8 mouse cellular contexts compared by ENCODE assay signal in the genomic region with DNA sequence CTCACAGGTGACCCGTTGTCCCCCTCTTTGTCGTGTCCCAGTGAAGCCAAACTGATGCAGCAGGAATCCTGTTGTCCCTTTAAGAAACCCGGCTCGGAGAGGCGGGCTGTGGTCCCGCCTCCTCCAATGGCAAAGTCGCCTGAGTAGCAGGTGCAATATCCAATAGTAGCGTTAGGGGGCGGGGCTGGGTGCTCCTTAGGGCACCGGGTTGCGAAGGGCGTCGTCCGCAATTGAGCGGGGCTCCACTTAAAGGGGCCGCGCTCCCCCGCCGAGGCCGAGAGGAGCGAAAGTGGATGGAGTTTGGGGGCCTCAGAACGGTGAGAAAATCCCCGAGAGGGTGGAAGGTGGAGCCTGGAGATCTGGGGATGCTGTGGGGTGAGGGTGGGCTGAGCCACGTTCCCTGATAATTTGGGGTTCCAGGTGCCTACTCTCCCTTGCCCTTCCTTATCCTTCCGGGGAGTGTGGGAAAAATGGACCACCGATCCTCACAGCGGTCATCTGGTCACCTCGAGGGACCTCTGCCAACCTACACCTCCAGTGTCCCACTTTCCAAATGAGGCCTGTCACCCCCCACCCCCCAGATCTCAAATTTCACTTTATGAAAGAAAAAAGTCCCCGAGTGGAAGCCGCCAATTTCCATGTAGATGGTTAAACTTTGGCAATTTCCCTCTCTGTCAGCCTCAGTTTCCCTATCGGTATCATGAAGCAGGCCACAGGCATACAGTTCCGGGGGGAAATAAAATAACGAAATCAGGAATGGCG. TPM values are rescaled to one million over a fixed set of nuclear protein-coding genes. Genes with fewer than 3 reads are reported as not detected.
DNase-seq lines count a peak whose midpoint lies in the region; ATAC-seq and TF ChIP-seq lines count a peak whose summit lies in the region.

TSS of gene Abca7 (plus strand) at position 223 of the 762 bp plus-strand sequence.

- TF ChIP-seq CTCF in CH12.LX (conservative IDR thresholded peaks at IDR 0.05 in 1 of 2, IDR thresholded peaks at IDR 0.05 in 1 of 2; ENCODE audit: low read depth in 2 of 2, low read length in 2 of 2), result no peak

- peaks cover 18 to 67% of the 10 kb centered on the region in 2 experiments for H3K36me3 ChIP-seq in CH12.LX (replicated peaks in 1 of 2; ENCODE audit: control insufficient read depth in 1 of 2, insufficient read depth in 1 of 2, low read length in 1 of 2)
- peaks cover 36% of the 10 kb centered on the region for H3K36me3 ChIP-seq in forebrain, embryonic 10.5 days (replicated peaks)
- peaks cover 43% of the 10 kb centered on the region for H3K36me3 ChIP-seq in heart, embryonic 15.5 days
- H3K36me3 ChIP-seq in liver, embryonic 13.5 days, result peaks cover 61% of the 10 kb centered on the region
- peaks cover 32% of the 10 kb centered on the region for H3K36me3 ChIP-seq in stomach, embryonic 14.5 days (ENCODE audit: control insufficient read depth, insufficient read depth, low read length)

- TF ChIP-seq RAD21 in CH12.LX (IDR thresholded peaks at IDR 0.05; ENCODE audit: low read depth, low read length), result no peak

- peak within 1 kb of the TSS; percentile 58 to 87 (median 77) for H3K4me3 ChIP-seq in CH12.LX (replicated peaks in 1 of 3; ENCODE audit: low read depth in 2 of 3, low read length in 2 of 3, poor library complexity in 1 of 3)
- peak within 1 kb of the TSS; percentile 65 for H3K4me3 ChIP-seq in forebrain, embryonic 10.5 days
- H3K4me3 ChIP-seq in heart, embryonic 15.5 days, result peak within 1 kb of the TSS; percentile 59
- H3K4me3 ChIP-seq in liver, embryonic 13.5 days (replicated peaks), result peak within 1 kb of the TSS; percentile 72
- peak within 1 kb of the TSS; percentile 45 for H3K4me3 ChIP-seq in stomach, embryonic 14.5 days (ENCODE audit: low read depth, low read length)

- TF ChIP-seq POLR2A in CH12.LX (IDR thresholded peaks at IDR 0.05; ENCODE audit: low read depth, low read length), result peak; percentile 60

- peaks cover 8% of the 10 kb centered on the region for H3K9me3 ChIP-seq in CH12.LX (replicated peaks; ENCODE audit: low read length)
- peaks cover 7% of the 10 kb centered on the region; the same call in 1 of the 2 replicates for H3K9me3 ChIP-seq in forebrain, embryonic 10.5 days
- no peaks in the 10 kb centered on the region for H3K9me3 ChIP-seq in heart, embryonic 15.5 days (replicated peaks)
- H3K9me3 ChIP-seq in liver, embryonic 13.5 days (replicated peaks), result peaks cover 8% of the 10 kb centered on the region; the same call in 1 of the 2 replicates
- peaks cover 3% of the 10 kb centered on the region; the same call in 1 of the 2 replicates for H3K9me3 ChIP-seq in stomach, embryonic 14.5 days (ENCODE audit: control insufficient read depth, low read depth, low read length)

- no peak for TF ChIP-seq EP300 in CH12.LX (IDR thresholded peaks at IDR 0.05; ENCODE audit: low read length)

- peak within 1 kb of the TSS; percentile 46 for H3K9ac ChIP-seq in CH12.LX (ENCODE audit: insufficient read depth, low read depth)
- peak within 1 kb of the TSS; percentile 54 for H3K9ac ChIP-seq in heart, embryonic 15.5 days
- peak within 1 kb of the TSS; percentile 84 for H3K9ac ChIP-seq in liver, embryonic 13.5 days
- H3K9ac ChIP-seq in stomach, embryonic 14.5 days (replicated peaks; ENCODE audit: low read depth, low read length), result peak within 1 kb of the TSS; percentile 41; the same call in 1 of the 2 replicates

- ATAC-seq in heart, embryonic 15.5 days (replicated peaks; ENCODE audit: insufficient number of reproducible peaks, insufficient read depth, low FRiP score, low read depth), result peak; percentile 87
- ATAC-seq in liver, embryonic 13.5 days (ENCODE audit: low read depth), result peak; percentile 84
- peak; percentile 90 for ATAC-seq in stomach, embryonic 14.5 days (ENCODE audit: insufficient number of reproducible peaks, insufficient read depth, low FRiP score, low read depth)

- peak; percentile 95 for DNase-seq in CH12.LX (ENCODE audit: extremely low read depth)
- DNase-seq in c-Kit-positive CD71-negative TER-119-negative erythroid progenitor cells, embryonic 14.5 days (ENCODE audit: low read depth), result peak; percentile 98
- peak; percentile 95 for DNase-seq in forebrain, embryonic 10.5 days (ENCODE audit: extremely low spot score, low spot score)
- DNase-seq in kidney, postnatal 25 days, result peak; percentile 97 to 99
- peak; percentile 95 for DNase-seq in liver, embryonic 13.5 days
- DNase-seq in natural killer cell, adult 2 months (ENCODE audit: low spot score in 2 of 2), result peak; percentile 93 to 94

- H3K27ac ChIP-seq in CH12.LX (ENCODE audit: insufficient read depth, low read depth), result no peak within 1 kb of the TSS
- peak within 1 kb of the TSS; percentile 79 for H3K27ac ChIP-seq in forebrain, embryonic 10.5 days
- H3K27ac ChIP-seq in heart, embryonic 15.5 days, result peak within 1 kb of the TSS; percentile 69
- H3K27ac ChIP-seq in liver, embryonic 13.5 days, result peak within 1 kb of the TSS; percentile 95
- peak within 1 kb of the TSS; percentile 0; the same call in 1 of the 2 replicates for H3K27ac ChIP-seq in stomach, embryonic 14.5 days (ENCODE audit: low read length)

- peaks cover 0 to 22% of the 10 kb centered on the region in 2 experiments; a peak in 2 of 4 replicates for H3K4me1 ChIP-seq in CH12.LX (ENCODE audit: control insufficient read depth in 1 of 2, insufficient read depth in 2 of 2)
- H3K4me1 ChIP-seq in forebrain, embryonic 10.5 days, result peaks cover 28% of the 10 kb centered on the region
- H3K4me1 ChIP-seq in heart, embryonic 15.5 days (replicated peaks), result peaks cover 31% of the 10 kb centered on the region
- peaks cover 69% of the 10 kb centered on the region for H3K4me1 ChIP-seq in liver, embryonic 13.5 days (replicated peaks)
- H3K4me1 ChIP-seq in stomach, embryonic 14.5 days (ENCODE audit: control insufficient read depth, insufficient read depth, low read length), result peaks cover 8% of the 10 kb centered on the region

- peak within 1 kb of the TSS; percentile 63 for H3K4me2 ChIP-seq in CH12.LX (ENCODE audit: insufficient read depth, low read depth, poor library complexity, severe bottlenecking)
- H3K4me2 ChIP-seq in heart, embryonic 15.5 days, result peak within 1 kb of the TSS; percentile 82
- H3K4me2 ChIP-seq in liver, embryonic 13.5 days, result peak within 1 kb of the TSS; percentile 85
- peak within 1 kb of the TSS; percentile 74 for H3K4me2 ChIP-seq in stomach, embryonic 14.5 days (replicated peaks; ENCODE audit: low read depth, low read length)

- no peaks in the 10 kb centered on the region for H3K79me2 ChIP-seq in CH12.LX (replicated peaks; ENCODE audit: control insufficient read depth, extremely low read depth, insufficient read depth, poor library complexity, severe bottlenecking)

- under 1% methylated on average over 34 of the region's 34 CpGs for WGBS in forebrain, embryonic 10.5 days
- under 1% methylated on average over 34 of the region's 34 CpGs for WGBS in heart, embryonic 15.5 days
- WGBS in liver, embryonic 13.5 days (ENCODE audit: insufficient replicate concordance), result under 1% methylated on average over 34 of the region's 34 CpGs
- WGBS in stomach, embryonic 14.5 days, result under 1% methylated on average over 34 of the region's 34 CpGs

- in situ Hi-C loops in CH12.LX (cut with MboI; ENCODE audit: low pct_ligation_motif_present, low pct_unique_long_range_greater_than_20kb, low sequenced_read_pairs), result no loop called here

- no peaks in the 10 kb centered on the region for H3K27me3 ChIP-seq in CH12.LX (replicated peaks)
- peaks cover 41% of the 10 kb centered on the region for H3K27me3 ChIP-seq in forebrain, embryonic 10.5 days (ENCODE audit: poor library complexity, severe bottlenecking)
- H3K27me3 ChIP-seq in heart, embryonic 15.5 days, result peaks cover 3% of the 10 kb centered on the region
- H3K27me3 ChIP-seq in liver, embryonic 13.5 days, result no peaks in the 10 kb centered on the region
- no peaks in the 10 kb centered on the region for H3K27me3 ChIP-seq in stomach, embryonic 14.5 days (ENCODE audit: control insufficient read depth, insufficient read depth, low read length)

- dilution Hi-C loops in CH12.LX (cut with MboI; ENCODE audit: extremely low pct_ligation_motif_present, extremely low pct_unique_long_range_greater_than_20kb, low sequenced_read_pairs), result no loop called here

TF ChIP-seq in CH12.LX, 34 proteins besides CTCF, POLR2A, EP300 and RAD21 (continues in another document):
- TF ChIP-seq RCOR1 (conservative IDR thresholded peaks at IDR 0.05; ENCODE audit: low read depth, low read length), result 0 out of 2 replicates have a peak, but pooled peaks have one; percentile 57
- no peak for TF ChIP-seq USF1 (IDR thresholded peaks at IDR 0.05; ENCODE audit: low read depth, low read length)
- TF ChIP-seq MXI1 (IDR thresholded peaks at IDR 0.05; ENCODE audit: low read depth, low read length), result no peak; the same call in 1 of the 2 replicates
- TF ChIP-seq MAFK (IDR thresholded peaks at IDR 0.05; ENCODE audit: insufficient replicate concordance, low read length), result no peak
- 0 out of 2 replicates have a peak, but pooled peaks have one; percentile 3 for TF ChIP-seq IRF4 (IDR thresholded peaks at IDR 0.05; ENCODE audit: low read depth, low read length)
- 0 out of 2 replicates have a peak, but pooled peaks have one; percentile 33 for TF ChIP-seq POLR2AphosphoS2 (IDR thresholded peaks at IDR 0.05; ENCODE audit: low read depth, low read length)
- TF ChIP-seq E2F4 (IDR thresholded peaks at IDR 0.05; ENCODE audit: insufficient replicate concordance, low read depth, low read length), result no peak
- TF ChIP-seq PAX5 (IDR thresholded peaks at IDR 0.05; ENCODE audit: low read length), result no peak
- no peak for TF ChIP-seq GABPA (IDR thresholded peaks at IDR 0.05; ENCODE audit: insufficient replicate concordance, low read depth, low read length)
- TF ChIP-seq ETS1 (conservative IDR thresholded peaks at IDR 0.05; ENCODE audit: low read depth, low read length), result no peak
- TF ChIP-seq JUN (IDR thresholded peaks at IDR 0.05; ENCODE audit: insufficient read depth, low read depth, low read length), result no peak
- peak; percentile 9; the same call in 1 of the 2 replicates for TF ChIP-seq ELF1 (IDR thresholded peaks at IDR 0.05; ENCODE audit: low read depth, low read length)
- no peak for TF ChIP-seq BHLHE40 (IDR thresholded peaks at IDR 0.05; ENCODE audit: low read depth, low read length)
- TF ChIP-seq ZC3H11A (IDR thresholded peaks at IDR 0.05; ENCODE audit: low read depth, low read length), result no peak
- 0 out of 2 replicates have a peak, but pooled peaks have one; percentile 26 for TF ChIP-seq MYC (IDR thresholded peaks at IDR 0.05; ENCODE audit: low read depth, low read length)
- no peak for TF ChIP-seq ZNF384 (IDR thresholded peaks at IDR 0.05; ENCODE audit: low read depth, low read length)

RNA-seq across cellular contexts. Expression of gene Abca7, which starts in this region (rescaled TPM):
- total RNA-seq in CH12.LX (2012; rRNA removed) (6.8 and 7.0 TPM in 2 replicates), CH12.LX (2014; rRNA removed) (2.3 TPM in 2 replicates)
- polyA plus RNA-seq in CH12.LX (2012; ENCODE audit: insufficient read length, low read depth), result 5.4 and 6.1 TPM in 2 replicates
- polyA plus RNA-seq in forebrain, embryonic 10.5 days (2016; fragmentation: Nextera tagmentation; extraction: Ambion mirVana), result 2.9 and 3.1 TPM in 2 replicates
- polyA plus RNA-seq in heart, embryonic 15.5 days (2015; fragmentation: Nextera tagmentation; extraction: Ambion mirVana), result 2.1 and 3.9 TPM in 2 replicates
- 6.3 and 7.4 TPM in 2 replicates for polyA plus RNA-seq in liver, embryonic 13.5 days (2015; fragmentation: Nextera tagmentation; extraction: Ambion mirVana)
- polyA plus RNA-seq in stomach, embryonic 14.5 days (2014; fragmentation: Nextera tagmentation; extraction: Ambion mirVana), result 3.2 and 3.6 TPM in 2 replicates
